Mouse (Mus musculus) ES-E14 (cell line): Measurements from ENCODE around the gene Clybl. TPM values are rescaled to one million over a fixed set of nuclear protein-coding genes. Genes with fewer than 3 reads are reported as not detected.

Experiments used
- DNase-seq: peaks from one replicate; pipeline ENCODE4 v3.0.0-alpha.2; 2013; ENCODE audit warnings: low read depth, low spot score
- H3K27ac ChIP-seq: 2 replicates; pipeline ENCODE4 v1.5.1; 2012; ENCODE audit warnings: low read depth, mild to moderate bottlenecking, low read length, moderate library complexity, mixed read lengths; ENCODE audit not compliant: poor library complexity, insufficient read depth, severe bottlenecking
- H3K36me3 ChIP-seq: 2 replicates; pipeline ENCODE4 v1.6.1; 2012; ENCODE audit warnings: mild to moderate bottlenecking, low read length, moderate library complexity, mixed read lengths; ENCODE audit not compliant: control insufficient read depth, poor library complexity, insufficient read depth, severe bottlenecking
- H3K4me1 ChIP-seq, 2 experiments: fragments of 150-350 bp in 1 of 2; sonication (generic) in 1 of 2; 2 replicates each; pipeline ENCODE4 v1.6.1; 2012; ENCODE audit warnings: low read length in 2 of 2, mild to moderate bottlenecking in 1 of 2, mixed read lengths in 1 of 2; ENCODE audit not compliant: control insufficient read depth in 2 of 2, insufficient read depth in 2 of 2, poor library complexity in 1 of 2
- H3K4me3 ChIP-seq, 2 experiments: fragments of 150-350 bp in 1 of 2; sonication (generic) in 1 of 2; 2 replicates each; pipeline ENCODE4 v1.5.1; 2012; ENCODE audit warnings: low read length in 2 of 2, low read depth in 1 of 2, mild to moderate bottlenecking in 1 of 2, mixed read lengths in 1 of 2; ENCODE audit not compliant: insufficient read depth in 1 of 2, poor library complexity in 1 of 2, severe bottlenecking in 1 of 2
- H3K9ac ChIP-seq: 2 replicates; pipeline ENCODE4 v1.6.1; 2012; ENCODE audit warnings: low read depth, mild to moderate bottlenecking, low read length, mixed read lengths; ENCODE audit not compliant: poor library complexity, insufficient read depth, severe bottlenecking
- H3K9me3 ChIP-seq: fragments of 150-350 bp; sonication (generic); 2 replicates; pipeline ENCODE4 v1.6.1; 2012; ENCODE audit warnings: low read depth, mild to moderate bottlenecking, low read length; ENCODE audit not compliant: control insufficient read depth, insufficient read depth
- CHD2 ChIP-seq: IDR thresholded peaks from 2 replicates; pipeline ENCODE4 v1.6.1; 2014; ENCODE audit warnings: mild to moderate bottlenecking, low read depth, low read length, inconsistent platforms
- HCFC1 ChIP-seq: IDR thresholded peaks from 2 replicates; pipeline ENCODE4 v1.6.1; 2012; ENCODE audit warnings: low read length, inconsistent platforms, borderline replicate concordance; ENCODE audit not compliant: insufficient read depth
- MAFK ChIP-seq: IDR thresholded peaks from 2 replicates; pipeline ENCODE4 v1.6.1; 2014; ENCODE audit warnings: mild to moderate bottlenecking, low read depth, low read length, inconsistent platforms; ENCODE audit not compliant: insufficient read depth
- ZC3H11A ChIP-seq: IDR thresholded peaks from 2 replicates; pipeline ENCODE4 v1.6.1; 2012; ENCODE audit warnings: low read depth, mild to moderate bottlenecking, inconsistent platforms, low read length, borderline replicate concordance
- ZNF384 ChIP-seq: IDR thresholded peaks from 2 replicates; pipeline ENCODE4 v1.6.1; 2012; ENCODE audit warnings: low read depth, low read length, inconsistent platforms
- in situ Hi-C, 2 experiments: fragments of 600-800 bp; cut with MboI; formaldehyde crosslinking; loops; one replicate each; pipeline ENCODE4 v1.15.1; 2025; ENCODE audit warnings: low sequenced_read_pairs in 2 of 2, inconsistent platforms in 1 of 2; ENCODE audit not compliant: unreplicated experiment in 2 of 2
- total RNA-seq: library from RNA; depleted of rRNA; stranded (reverse); fragments of 300-350 nt; gene quantifications from 2 replicates; pipeline ENCODE4 v1.2.3, GENCODE M21; 2012

The Clybl gene
- total RNA-seq, 1 experiment = 2.6 TPM

DNA sequence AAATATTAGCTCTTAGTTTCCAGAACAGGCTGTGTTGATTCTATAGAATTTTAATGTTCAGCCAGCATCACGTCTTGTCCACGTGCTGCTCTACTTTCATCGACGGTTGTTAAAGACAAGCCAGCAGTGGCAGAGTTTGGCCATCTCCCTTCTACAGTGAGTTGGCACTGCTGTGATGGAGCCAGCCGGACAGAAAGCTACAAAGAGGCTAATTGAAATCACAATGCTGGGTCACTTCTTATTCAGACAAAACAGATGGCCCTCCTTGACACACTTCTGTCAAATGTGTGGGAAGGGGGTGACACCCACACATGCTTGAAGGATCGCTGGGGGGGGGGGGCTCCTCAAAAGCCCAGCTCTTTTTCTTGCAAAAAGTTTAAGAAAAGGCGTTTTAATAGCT lies 12.6 kb upstream of the Clybl start:
- in situ Hi-C loops = no loop called here

DNA sequence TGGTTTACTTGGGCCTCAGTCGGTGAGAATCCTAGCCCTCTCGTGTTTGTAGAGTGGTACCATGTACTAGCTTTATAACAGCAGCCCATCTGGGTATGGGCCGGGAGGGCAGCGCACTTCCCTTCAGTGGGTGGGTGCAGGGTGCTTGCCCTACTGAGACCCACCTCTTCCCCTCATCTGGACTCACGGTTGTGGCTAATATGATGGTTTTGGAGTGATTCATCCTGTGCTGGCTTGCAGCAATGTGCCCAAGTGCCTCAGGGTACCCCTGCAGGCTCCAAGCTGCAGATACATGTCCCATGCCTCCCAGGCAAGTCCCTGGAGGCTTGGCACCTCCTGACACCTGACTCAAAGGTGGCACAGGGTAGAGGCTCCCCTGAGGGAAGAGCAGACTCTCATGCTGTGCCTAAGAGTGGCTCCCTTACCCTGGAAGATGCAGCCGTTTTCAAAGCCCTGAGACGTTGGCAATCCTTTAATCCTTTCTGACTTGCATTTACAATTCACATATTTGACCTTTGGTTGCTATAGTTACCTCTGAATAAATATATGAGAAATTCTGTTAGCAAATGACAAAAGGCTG lies 11.2 kb upstream of the Clybl start:
- no peak overlapping the region for H3K9ac ChIP-seq
- in situ Hi-C loops = no loop called here
- H3K36me3 ChIP-seq = no peaks in the 10 kb centered on the region
- no peak for TF ChIP-seq ZNF384
- no peak for TF ChIP-seq ZC3H11A
- TF ChIP-seq MAFK = no peak
- TF ChIP-seq CHD2 = no peak
- no peak for TF ChIP-seq HCFC1
- no peaks in the 10 kb centered on the region for H3K9me3 ChIP-seq
- peaks cover 0 to 2% of the 10 kb centered on the region in 2 experiments; a peak in 1 of 4 replicates for H3K4me1 ChIP-seq
- DNase-seq = no peak
- no peak overlapping the region for H3K4me3 ChIP-seq
- H3K27ac ChIP-seq = no peak overlapping the region

More for the DNA sequence above, 12.6 kb upstream of the Clybl start:
- DNase-seq = no peak
- H3K4me1 ChIP-seq = peaks cover 0 to 2% of the 10 kb centered on the region in 2 experiments; a peak in 1 of 4 replicates
- no peak overlapping the region for H3K27ac ChIP-seq
- no peak overlapping the region for H3K4me3 ChIP-seq
- H3K9ac ChIP-seq = no peak overlapping the region
- TF ChIP-seq HCFC1 (no peak), CHD2 (no peak), MAFK (no peak), ZNF384 (no peak), ZC3H11A (no peak)
- no peaks in the 10 kb centered on the region for H3K9me3 ChIP-seq
- no peaks in the 10 kb centered on the region for H3K36me3 ChIP-seq

- DNase-seq = no peak
- H3K9ac ChIP-seq = no peak overlapping the region
- no peaks in the 10 kb centered on the region for H3K9me3 ChIP-seq
- no peaks in the 10 kb centered on the region for H3K36me3 ChIP-seq
- peaks cover 0 to 2% of the 10 kb centered on the region in 2 experiments; a peak in 1 of 4 replicates for H3K4me1 ChIP-seq
- no peak overlapping the region for H3K27ac ChIP-seq
- in situ Hi-C loops = no loop called here
- TF ChIP-seq CHD2 (no peak), ZNF384 (no peak), HCFC1 (no peak), MAFK (no peak), ZC3H11A (no peak)
- no peak overlapping the region for H3K4me3 ChIP-seq
These were observed 10.5 kb upstream of the Clybl start for GRCm38 (mm10) chr14:122171031-122171430.

- TF ChIP-seq ZC3H11A = no peak
- no peak for TF ChIP-seq HCFC1
- no peak for TF ChIP-seq ZNF384
- no peak for TF ChIP-seq CHD2
- no peak for TF ChIP-seq MAFK
- Histone ChIP-seq H3K9ac (no peak overlapping the region), H3K4me3 (no peak overlapping the region), H3K36me3 (no peaks in the 10 kb centered on the region), H3K9me3 (no peaks in the 10 kb centered on the region), H3K4me1 (peaks cover 2 to 9% of the 10 kb centered on the region in 2 experiments; a peak in 3 of 4 replicates), H3K27ac (no peak overlapping the region)
- DNase-seq = no peak
- in situ Hi-C loops = no loop called here
These were observed 5.2 kb upstream of the Clybl start for GRCm38 (mm10) chr14:122176263-122176798.
